Mouse (Mus musculus) kidney, postnatal 10 days (tissue): ENCODE data around the gene Nudt2.
"Not testable (repeated sequence)": the region's sequence is repeated elsewhere in the genome, so short reads cannot be mapped to it uniquely, and the experiment has no call there.

Experiments used
- DNase-seq: peaks from one replicate; pipeline ENCODE4 v3.0.0; 2021; ENCODE audit warnings: mixed read lengths

Nudt2 gene

DNA sequence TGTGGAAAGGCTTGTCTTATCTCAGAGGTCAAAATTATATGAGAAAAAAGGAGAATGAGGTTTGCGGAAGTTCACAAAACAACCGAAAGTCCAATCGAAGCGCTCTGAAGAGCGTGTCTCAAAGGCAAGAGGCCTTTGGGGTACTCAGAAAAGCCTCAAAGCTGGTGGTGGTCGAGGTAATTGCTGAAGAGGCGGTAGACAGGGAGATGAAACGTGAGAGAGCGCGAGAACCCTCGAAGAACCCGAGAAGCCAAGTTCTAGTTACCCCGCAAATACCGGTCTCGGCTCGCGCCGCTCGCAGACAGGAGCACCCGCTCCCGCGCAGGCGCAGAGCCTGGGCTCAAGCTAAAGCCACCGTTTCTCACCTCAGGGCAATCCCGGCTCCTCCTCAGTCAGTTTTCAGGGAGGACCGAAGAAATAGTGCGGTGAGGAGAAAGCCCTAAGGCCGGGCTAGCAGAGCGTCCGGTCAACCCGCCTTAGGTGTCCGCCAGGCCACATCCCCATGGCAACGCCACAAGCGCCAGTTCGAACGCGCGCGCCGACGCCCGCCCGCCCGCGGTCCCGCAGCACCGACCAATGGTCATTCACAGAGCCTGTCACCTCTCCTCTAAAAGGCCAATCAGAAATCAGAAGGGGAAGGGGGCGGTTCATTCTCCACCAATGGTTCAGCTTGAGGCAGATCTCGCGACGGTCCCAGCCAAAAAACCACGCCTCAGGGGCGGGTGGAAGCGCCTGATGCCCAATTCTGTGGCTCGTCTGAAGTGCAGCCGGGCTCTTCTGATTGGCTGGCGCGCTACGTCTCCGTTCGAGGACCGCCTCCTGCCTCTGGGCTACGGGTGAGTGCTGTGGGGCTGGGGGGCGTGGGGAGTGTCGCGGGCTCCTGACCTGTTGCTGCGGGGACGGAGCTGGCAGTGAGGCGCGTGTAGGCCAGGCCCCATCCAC lies at the start of gene Nudt2, which contains the start of gene Kif24:
Nudt2 (plus strand) TSS at position 807 of the 942 bp plus-strand sequence.
Kif24 (minus strand) TSS at position 543 of the 942 bp plus-strand sequence.
- peak; percentile 98 for DNase-seq

DNA sequence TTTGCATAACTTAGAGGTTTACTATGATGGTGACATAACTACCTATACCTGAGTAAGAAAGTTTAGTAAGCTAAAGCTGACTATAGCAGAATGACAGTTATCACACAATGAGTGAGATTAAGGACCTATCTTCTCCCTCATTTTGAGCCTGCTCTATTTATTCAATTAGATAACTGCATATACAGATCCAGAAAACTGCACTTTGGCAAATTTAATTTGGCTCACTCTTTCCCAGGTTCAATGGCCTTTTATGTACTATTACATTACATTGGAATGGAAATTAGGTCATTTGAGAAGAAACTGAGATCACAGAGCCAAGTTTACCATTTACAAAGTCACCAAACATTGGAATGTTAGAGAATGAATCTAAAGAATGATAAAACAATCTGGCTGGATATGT lies 48.0 kb upstream of the Nudt2 start:
- DNase-seq, result no peak

DNA sequence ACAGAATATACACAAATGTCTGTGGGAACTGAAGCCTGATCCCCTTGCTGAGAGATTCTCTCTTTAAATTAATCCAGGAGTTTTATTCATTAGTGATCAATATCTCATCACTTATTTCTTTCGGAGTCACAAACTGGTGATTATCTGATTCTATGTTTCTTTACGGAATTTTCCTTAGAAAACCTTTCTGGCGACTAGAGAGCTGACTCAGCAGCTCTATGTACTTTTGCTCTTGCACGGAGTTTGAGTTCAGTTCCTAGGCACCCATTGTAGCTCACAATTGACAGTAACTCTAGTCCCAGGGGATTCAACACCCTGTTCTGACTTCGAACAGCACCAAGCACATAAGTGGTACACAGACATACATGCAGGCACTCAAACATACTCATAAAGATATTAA lies 26.0 kb upstream of the Nudt2 start:
- no peak for DNase-seq

DNA sequence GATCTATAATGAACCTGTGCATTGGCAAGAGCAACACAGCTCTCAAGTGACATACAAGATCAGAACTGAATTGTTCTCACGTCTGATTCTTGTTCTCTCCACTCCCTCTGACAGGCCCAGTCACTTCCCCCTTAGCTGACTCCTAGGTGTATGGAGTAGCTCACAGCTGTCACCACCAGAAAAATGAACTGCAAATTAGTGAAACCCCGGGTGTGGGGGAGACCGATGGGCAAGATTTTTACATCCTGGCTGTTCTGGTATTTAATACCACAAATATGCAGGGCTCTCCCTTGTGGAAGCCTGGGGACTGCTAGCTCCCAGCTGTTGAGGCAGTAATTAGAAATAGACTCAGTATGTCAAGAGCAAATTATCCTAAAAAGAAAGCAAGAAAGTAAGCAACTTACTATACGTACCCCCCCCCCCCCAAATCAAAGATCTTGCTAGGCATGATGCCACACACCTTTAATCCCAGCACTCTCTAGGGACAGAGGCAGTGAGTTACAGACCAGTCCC lies 22.1 kb upstream of the Nudt2 start:
- no peak for DNase-seq

DNA sequence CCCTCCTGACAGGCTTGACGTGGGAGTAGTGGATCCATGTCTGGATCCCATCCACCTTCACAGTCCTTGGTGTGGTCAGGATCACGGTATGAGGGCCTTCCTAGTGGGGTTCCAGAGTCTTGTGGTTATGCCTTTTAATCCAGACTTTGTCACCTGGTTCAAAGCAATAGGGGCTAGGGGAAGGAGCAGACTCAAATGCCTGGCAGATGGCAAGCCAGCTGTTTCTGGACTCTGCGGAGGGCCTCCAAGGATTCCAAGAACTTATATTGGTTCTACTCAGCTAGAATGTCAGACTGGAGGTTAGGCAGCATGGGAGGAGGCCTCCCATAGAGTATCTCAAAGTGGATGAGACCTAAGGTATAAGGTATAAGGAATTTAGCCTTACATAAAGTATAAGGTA lies 17.4 kb upstream of the Nudt2 start:
- no peak for DNase-seq

DNA sequence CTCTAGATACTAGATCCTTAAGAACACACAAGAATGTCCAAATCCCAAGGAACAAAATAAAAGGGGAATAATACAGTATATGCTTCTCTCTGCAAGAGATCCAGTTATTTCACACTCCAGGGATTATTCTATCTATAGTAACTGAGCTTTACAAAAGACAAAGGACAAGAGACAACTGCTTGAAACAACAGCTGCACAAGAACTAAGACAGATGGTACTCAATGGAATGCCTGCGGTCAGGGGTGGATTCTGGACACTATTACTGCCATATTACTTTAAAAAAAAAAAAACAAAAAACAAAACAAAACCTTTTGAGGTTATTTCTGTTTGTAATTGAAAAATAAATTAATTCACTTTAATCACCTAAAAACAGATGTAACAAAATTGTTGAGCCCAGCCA lies 4.3 kb upstream of the Nudt2 start:
- DNase-seq, result no peak

DNA sequence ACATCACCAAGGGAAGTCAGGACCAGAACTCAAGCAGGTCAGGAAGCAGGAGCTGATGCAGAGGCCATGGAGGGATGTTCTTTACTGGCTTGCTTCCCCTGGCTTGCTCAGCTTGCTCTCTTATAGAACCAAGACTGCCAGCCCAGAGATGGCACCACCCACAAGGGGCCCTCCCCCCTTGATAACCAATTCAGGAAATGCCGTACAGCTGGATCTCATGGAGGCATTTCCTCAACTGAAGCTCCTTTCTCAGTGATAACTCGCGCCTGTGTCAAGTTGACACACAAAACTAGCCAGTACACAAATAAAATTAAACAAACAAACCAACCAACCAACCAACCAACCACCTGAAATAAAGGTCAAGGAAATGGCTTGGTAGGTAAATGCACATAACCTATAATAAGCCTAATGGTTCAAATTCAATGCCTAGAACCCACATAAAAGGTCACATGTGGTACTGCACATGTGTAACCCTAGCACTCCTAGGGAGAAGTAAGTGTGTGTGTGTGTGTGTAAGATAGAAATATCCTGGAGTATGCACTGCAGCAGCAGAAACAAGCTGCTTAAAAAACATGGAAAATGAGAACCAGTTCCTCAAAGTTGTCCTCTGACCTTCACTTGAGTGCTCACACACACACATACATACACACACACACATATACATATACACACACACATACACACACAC lies 1.8 kb upstream of the Nudt2 start:
- not testable (repeated sequence) for DNase-seq

DNA sequence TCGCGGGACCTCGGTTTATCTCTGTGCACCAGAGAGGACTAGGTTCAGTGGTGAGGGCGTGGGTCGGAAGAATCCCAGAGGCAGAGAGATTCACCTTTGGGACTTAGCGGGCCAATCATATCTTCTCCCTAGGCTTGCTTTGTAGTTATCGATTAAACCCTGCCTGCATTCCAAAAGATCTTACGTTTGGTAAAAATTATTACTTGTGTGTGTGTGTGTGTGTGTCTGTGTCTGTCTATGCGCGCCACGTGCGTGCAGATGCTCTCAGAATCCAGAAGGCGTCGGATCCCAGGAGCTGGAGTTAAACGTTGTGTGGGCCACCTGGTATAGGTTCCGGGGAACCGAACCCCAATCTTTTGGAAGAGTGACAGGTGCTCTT lies 325 bp downstream of the Nudt2 start:
- no peak for DNase-seq

DNA sequence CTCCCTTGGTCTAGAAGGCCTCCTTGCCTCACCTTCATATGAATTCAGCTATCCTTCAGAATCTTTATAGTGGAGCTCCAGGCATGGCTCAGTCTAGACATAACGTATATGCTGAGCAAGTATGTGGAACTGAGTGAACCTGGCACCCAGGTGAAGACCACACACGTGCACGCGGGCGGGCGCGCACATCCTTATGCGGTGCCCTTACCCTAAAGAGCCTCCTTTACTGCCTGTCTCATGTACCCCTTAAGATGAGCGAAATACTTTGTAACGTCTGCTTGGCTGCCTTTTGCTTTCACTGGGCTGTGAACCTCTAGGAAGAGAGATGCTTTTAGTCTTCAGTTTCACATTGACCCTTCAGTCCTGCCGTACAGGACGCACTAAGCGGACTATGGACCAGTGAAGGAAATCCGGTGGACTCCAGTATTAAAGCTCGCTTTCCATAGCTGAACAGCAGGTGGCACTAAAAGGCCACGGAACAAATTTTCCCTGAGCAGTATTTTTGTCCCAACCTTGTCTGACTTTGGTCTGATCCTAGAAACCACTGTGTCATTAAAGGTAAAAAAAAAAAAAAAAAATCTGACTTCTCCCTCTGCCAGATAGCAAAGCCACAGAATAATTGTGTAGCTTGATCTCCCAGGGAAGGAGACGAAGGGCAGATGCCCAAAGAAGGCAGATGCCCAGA lies 3.6 kb downstream of the Nudt2 start:
- DNase-seq, result peak; percentile 84

DNA sequence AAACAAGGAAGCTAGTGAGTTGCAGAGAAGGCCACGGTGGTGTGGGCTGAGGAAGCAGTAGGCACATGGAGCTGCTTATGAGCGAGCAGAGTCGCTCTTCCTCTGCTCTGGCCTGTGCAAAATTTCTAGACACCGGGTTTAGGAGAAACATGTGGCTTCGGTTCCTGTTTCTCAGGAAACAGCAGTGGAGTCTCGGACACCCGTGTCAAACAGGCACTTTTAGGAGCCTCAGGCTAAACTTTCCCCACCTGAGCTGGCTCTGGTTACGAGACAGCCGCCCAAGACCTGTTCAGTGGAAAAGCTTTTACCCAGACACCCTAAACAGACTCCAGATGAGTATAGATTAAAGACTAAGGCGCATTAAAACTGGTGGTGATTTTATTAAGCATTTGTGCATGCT lies 4.2 kb downstream of the Nudt2 start:
- DNase-seq, result no peak

DNA sequence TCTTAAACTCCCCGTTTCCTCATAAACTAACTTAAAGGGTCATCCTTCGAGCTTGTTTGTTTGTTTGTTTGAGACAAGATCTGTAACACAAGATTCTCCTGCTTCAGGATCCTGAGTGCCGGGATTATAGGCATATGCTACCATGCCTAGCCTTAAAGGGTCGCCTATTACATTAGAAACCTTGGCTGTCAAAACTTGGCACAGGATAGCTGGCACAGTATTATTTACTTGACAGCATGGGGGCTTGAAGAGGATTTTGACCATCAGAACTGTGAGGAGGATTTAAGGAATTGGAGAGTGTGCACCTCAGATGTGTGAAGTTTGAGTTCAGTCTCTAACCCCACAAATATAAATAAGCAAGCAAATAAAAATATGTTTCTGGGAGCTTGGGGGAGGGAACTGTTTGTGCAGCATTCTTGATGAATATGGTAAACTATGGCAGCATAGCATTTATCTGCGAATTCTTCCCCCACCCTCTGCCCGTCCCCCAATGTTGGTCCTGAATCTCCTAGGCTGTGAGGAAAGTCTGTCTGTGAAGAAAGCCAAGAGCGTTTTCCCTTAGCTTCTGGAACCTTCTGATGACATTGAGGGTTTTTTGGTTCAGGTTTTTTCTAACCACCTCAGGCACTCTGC lies 5.2 kb downstream of the Nudt2 start:
- DNase-seq, result no peak

DNA sequence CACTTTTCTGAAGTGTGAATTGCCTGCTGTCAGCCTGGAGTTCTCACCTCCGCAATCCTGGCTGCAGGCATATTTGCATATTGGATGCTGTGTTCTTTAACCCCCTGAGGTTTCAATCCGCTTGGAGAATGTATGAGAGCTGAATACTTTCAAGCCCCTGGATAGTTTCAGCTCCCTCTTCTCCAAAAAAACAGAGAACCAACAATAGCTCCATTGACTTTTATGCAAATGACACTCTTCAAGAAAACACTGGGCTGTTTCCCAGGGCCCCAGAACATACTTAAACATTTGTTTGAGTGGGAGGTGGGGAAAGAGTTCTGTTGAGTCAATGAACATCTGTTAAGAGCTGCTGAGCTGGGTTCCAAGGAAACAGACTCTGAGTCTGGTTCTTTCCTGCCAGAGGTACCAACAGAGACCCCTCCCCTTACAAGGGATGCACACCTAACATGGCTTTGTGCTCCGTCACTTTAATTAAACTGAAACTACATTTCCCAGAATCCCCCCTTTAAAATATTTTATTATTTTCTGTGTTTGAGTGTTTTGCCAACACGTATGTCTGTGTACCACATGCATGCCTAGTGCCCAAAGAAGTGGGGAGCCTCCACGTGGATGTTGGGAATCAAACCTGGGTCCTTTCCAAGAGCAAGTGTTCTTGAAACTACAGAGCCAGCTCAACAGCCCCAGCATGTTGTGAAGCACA lies 5.9 kb downstream of the Nudt2 start:
- no peak for DNase-seq

DNA sequence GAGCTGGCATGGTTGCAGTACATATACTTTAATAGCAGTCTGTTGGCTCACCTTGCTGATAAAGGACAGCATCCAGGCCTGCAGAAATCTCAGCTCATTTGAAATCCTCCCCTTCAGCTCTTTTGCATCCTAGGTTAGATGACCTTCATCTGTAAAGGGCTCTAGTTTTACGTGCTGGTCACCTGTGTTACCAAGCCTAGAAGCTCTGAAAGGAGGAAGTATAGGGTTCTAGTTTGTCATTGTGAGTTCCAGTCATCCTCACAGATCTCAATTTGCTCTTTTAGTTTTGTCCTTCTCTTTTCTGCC lies 6.4 kb downstream of the Nudt2 start:
- DNase-seq, result no peak

DNA sequence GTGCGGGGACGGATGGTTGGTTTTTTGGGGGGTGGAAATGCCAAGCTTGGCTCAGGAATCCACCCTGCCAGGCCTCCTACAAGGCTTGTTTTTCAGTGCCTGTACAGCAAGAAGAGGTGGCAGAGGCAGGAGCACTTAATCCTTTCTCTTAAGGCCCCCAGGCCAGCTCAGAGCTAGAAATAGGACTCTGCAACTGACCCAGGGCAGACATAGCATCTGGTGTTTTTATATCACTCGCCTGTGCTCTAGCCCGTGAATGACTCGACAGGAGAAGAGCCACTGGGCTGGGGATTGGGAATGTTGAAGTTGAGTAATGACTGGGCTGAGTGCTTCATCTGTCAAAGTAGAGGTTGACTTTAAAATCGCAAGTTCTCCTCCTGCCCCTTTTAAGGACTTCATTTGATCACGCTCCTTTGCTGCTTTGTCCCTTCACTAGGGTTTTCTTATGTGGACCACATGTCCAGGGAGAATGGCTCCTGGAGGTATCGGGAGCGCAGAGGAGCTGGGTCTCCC lies 12.8 kb downstream of the Nudt2 start:
- DNase-seq, result no peak

DNA sequence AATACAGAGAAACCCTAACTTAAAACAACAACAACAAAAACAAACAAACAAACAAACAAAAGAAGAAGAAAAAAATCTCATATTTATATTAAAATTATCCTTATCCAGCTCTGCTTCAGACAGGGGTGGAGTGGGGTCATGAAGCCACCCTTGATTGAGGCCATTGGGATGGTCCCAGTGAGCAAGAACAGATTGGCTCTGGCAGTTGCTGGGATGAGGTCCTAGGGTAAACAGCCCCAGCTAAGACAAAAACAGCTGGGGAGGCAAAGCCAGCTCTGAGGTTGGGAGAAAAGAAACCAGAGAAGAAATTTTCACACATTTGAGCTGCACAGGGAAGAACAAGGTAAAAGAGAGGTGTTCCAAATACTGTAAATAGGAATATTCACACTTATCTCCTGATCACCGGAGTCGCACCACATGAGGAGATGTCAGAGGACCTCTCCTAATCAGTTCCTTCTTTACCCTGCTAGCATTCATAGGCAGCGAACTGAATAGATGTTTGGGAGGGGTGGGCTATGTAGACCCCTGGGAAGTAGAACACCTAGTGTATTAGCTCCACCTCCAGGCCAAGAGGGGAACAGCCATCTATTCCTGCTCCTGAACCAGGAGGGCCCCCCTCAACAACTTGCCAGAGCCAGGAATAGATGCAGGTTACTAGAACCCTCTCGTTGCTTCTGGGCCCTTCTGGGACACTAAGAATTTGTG lies 14.0 kb downstream of the Nudt2 start:
- DNase-seq, result no peak

DNA sequence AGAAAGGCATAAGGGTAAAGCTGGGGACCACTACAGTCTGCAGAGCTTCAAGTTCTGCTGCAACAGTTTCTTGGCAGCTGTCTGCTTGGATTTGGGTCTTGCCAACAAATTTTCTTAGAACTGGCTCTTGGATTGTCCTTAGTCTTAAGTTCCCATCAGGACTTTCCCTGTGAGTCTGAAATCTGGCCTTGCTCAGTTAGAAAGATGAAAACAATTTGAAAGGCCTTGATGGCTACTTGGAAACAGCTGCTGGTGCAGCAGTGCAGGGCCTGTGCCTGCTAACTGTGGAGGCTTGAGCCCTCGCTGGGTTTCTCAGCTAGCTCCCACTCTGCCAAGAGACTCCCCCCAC lies 14.5 kb downstream of the Nudt2 start:
- peak; percentile 58 for DNase-seq

DNA sequence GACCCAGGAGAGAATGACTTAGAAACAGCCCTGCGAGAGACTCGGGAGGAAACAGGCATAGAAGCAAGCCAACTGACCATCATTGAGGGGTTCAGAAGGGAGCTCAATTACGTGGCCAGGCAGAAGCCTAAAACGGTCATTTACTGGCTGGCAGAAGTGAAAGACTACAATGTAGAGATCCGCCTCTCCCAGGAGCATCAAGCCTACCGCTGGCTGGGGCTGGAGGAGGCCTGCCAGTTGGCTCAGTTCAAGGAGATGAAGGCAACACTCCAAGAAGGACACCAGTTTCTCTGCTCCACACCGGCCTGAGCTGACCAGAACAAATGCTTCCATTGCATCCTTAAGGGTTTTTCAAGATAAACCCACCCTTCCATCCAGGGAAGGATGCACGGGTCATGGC lies 15.3 kb downstream of the Nudt2 start:
- peak; percentile 37 for DNase-seq

DNA sequence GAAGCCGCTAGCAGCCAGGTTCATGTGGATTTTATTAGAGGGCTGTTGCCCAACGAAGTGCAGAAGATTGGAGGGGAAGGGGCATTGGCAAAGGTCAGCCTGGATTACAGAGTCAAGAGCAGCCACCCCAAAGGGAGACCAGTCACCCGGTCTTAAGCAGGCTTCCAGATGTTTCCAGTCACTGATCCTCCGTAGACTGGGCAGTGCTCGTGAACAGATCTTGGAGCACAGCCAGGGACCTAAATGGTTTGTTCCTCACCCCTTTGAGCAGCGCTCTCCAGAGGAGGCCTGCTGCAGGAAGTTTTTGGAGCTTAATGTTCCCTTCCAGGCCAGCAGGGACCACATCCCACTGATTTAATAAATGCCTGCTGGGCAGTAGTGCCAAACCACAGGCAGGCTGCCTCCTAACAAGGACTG lies 16.7 kb downstream of the Nudt2 start:
- DNase-seq, result peak; percentile 83

DNA sequence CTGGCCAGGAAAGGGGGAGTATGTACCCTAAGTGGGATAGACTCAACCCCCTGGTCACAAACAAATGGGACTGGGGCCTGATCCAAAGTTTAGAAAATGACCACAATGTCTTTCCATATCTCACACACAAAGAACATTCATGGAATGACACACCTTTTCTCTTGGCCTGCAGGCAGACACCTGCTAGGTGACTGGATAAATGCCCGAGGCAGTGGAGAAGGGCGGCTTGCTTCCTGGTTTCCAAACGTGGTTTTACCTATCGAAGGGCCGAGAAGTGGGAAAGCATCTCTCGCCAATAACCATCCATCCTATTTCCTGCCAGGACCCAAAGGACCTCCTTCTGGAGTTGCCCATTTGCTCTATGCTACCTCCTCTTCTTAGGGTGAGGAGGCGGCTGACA lies 28.0 kb downstream of the Nudt2 start:
- DNase-seq, result no peak

DNA sequence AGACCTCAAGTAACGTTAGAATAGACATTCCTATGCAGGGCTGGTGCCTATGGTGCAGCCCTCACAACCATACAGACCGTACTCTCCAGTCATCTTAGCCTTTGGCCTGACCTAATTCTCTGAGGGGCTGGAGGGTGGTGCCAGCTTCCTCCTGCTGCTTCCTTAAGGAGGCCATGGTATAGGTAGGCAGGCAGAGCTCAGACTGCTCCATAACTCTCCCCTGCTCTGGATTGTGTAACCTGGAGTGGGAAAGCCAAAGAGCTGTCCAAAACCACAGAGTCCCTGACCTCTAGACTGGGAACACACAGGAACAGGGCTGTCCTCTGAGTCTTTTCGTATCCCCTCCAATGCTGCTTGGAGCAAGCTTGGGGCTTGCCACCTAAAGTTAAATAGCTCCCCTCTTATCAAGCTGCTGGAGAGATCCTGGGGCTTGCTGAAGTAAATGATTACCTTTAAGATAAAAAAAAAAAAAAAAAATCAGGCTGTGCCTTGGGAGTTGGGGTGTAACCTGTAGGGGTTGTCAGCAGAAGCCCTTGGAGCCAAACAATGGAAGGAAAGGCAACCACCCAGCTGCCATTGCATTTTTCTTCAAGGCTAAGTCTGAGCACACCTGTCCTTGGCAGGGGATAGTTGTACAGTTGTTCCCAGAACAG lies 28.6 kb downstream of the Nudt2 start:
- no peak for DNase-seq

DNA sequence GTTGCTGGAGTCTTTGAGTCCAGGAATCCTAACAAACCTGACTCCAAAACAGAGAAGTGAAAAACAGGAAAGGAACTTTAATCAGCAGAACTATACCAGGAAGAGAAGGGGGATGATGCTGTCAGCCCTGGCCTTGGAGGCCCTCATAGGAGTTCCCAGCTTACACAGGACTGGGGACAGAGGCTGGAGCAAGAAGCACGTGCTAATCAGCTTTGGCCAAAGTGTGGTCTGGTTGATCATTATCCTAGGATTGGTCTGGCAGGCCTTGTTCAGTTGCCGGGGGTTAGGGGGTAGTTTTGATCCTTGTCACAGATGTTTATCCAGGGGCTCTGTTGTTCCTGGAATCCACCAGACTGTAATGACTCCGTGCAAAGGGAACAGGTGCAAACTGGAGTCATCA lies 29.4 kb downstream of the Nudt2 start:
- peak; percentile 50 for DNase-seq
